Mouse (Mus musculus): ENCODE results near the gene Fam129b. TPM values are rescaled to one million over a fixed set of nuclear protein-coding genes. Genes with fewer than 3 reads are reported as not detected.

The Fam129b gene
- total and polyA plus RNA-seq, 3 experiments = 0.26 to 0.55 (median 0.50) TPM

DNA sequence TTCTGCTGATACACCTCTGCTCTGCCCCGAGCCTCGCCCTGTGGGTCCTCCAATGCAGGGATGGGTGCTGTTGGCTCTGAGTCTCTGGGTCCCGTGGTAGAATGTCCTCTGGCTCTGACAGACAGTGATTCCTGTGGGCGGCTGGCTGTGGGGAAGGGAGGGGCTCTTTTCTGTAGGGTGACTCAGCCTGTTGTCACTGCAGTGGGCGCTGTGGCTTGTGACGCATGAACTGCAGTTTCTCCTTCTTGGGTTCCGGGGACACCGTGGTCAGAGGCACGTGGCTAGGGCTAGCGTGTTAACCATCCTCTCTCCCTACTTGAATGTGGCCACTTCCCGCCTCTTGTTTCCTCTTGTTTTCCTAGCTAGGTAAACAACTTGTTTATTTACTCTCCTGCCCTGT lies 41.6 kb downstream of the Fam129b start:
- Histone ChIP-seq H3K9me3 (replicated peaks; ENCODE audit: low read length) (no peaks in the 10 kb centered on the region), H3K4me3 (replicated peaks in 1 of 3; ENCODE audit: low read depth in 2 of 3, low read length in 2 of 3, poor library complexity in 1 of 3) (no peak overlapping the region), H3K27ac (ENCODE audit: insufficient read depth, low read depth) (no peak overlapping the region), H3K27me3 (replicated peaks) (peaks cover 7% of the 10 kb centered on the region), H3K9ac (ENCODE audit: insufficient read depth, low read depth) (no peak overlapping the region), H3K79me2 (replicated peaks; ENCODE audit: control insufficient read depth, extremely low read depth, insufficient read depth, poor library complexity, severe bottlenecking) (no peaks in the 10 kb centered on the region), H3K36me3 (replicated peaks in 1 of 2; ENCODE audit: control insufficient read depth in 1 of 2, insufficient read depth in 1 of 2, low read length in 1 of 2) (no peaks in the 10 kb centered on the region), H3K4me1 (ENCODE audit: control insufficient read depth in 1 of 2, insufficient read depth in 2 of 2) (peaks cover 3 to 10% of the 10 kb centered on the region in 2 experiments; a peak in 2 of 4 replicates), H3K4me2 (ENCODE audit: insufficient read depth, low read depth, poor library complexity, severe bottlenecking) (no peak overlapping the region)
- TF ChIP-seq PAX5 (IDR thresholded peaks at IDR 0.05; ENCODE audit: low read length) = no peak
- TF ChIP-seq ETS1 (conservative IDR thresholded peaks at IDR 0.05; ENCODE audit: low read depth, low read length) = peak; percentile 48
- peak; percentile 74 for TF ChIP-seq BHLHE40 (IDR thresholded peaks at IDR 0.05; ENCODE audit: low read depth, low read length)
- peak; percentile 48 for DNase-seq (ENCODE audit: extremely low read depth)
- in situ Hi-C loops (cut with MboI; ENCODE audit: low pct_ligation_motif_present, low pct_unique_long_range_greater_than_20kb, low sequenced_read_pairs) (no loop called here), dilution Hi-C loops (cut with MboI; ENCODE audit: extremely low pct_ligation_motif_present, extremely low pct_unique_long_range_greater_than_20kb, low sequenced_read_pairs) (no loop called here)

DNA sequence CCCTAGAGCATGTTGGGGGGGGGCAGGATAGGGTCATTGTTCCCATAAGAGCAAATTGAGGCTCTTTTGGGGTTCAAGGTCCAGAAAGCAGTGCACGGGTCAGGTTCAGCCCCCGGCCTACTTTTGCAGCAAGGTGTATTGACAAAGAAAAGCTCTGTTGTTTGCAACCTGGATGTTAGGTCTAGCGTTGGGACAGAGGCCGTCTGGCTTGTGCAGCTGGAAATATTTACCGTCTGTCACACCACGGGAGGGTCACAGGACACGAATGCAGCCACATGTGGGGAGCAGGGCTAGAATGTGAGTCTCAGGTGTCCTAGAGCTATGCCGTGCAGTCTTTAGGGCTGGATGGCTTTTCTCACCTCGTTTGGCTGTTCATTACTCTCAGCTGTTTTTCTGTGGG lies 42.5 kb downstream of the Fam129b start:
- TF ChIP-seq USF1 (IDR thresholded peaks at IDR 0.05; ENCODE audit: low read depth, low read length) = no peak
- no peak for TF ChIP-seq MXI1 (IDR thresholded peaks at IDR 0.05; ENCODE audit: low read depth, low read length)
- TF ChIP-seq ZMIZ1 (IDR thresholded peaks at IDR 0.05; ENCODE audit: low read depth, low read length) = no peak
- TF ChIP-seq MAFK (IDR thresholded peaks at IDR 0.05; ENCODE audit: insufficient replicate concordance, low read length) = no peak
- no peak for TF ChIP-seq USF2 (conservative IDR thresholded peaks at IDR 0.05; ENCODE audit: low read depth, low read length)
- TF ChIP-seq NELFE (IDR thresholded peaks at IDR 0.05; ENCODE audit: low read depth, low read length) = no peak
- no peak overlapping the region for H3K9ac ChIP-seq (ENCODE audit: insufficient read depth, low read depth)
- peaks cover 3 to 10% of the 10 kb centered on the region in 2 experiments; a peak in 2 of 4 replicates for H3K4me1 ChIP-seq (ENCODE audit: control insufficient read depth in 1 of 2, insufficient read depth in 2 of 2)
- peaks cover 7% of the 10 kb centered on the region for H3K27me3 ChIP-seq (replicated peaks)
- no peak overlapping the region for H3K4me3 ChIP-seq (replicated peaks in 1 of 3; ENCODE audit: low read depth in 2 of 3, low read length in 2 of 3, poor library complexity in 1 of 3)
- H3K4me2 ChIP-seq (ENCODE audit: insufficient read depth, low read depth, poor library complexity, severe bottlenecking) = no peak overlapping the region
- no peak for DNase-seq (ENCODE audit: extremely low read depth)
- in situ Hi-C loops (cut with MboI; ENCODE audit: low pct_ligation_motif_present, low pct_unique_long_range_greater_than_20kb, low sequenced_read_pairs) = no loop called here
- H3K79me2 ChIP-seq (replicated peaks; ENCODE audit: control insufficient read depth, extremely low read depth, insufficient read depth, poor library complexity, severe bottlenecking) = no peaks in the 10 kb centered on the region
- no peaks in the 10 kb centered on the region for H3K36me3 ChIP-seq (replicated peaks in 1 of 2; ENCODE audit: control insufficient read depth in 1 of 2, insufficient read depth in 1 of 2, low read length in 1 of 2)
- H3K9me3 ChIP-seq (replicated peaks; ENCODE audit: low read length) = no peaks in the 10 kb centered on the region
- H3K27ac ChIP-seq (ENCODE audit: insufficient read depth, low read depth) = no peak overlapping the region
- dilution Hi-C loops (cut with MboI; ENCODE audit: extremely low pct_ligation_motif_present, extremely low pct_unique_long_range_greater_than_20kb, low sequenced_read_pairs) = no loop called here

DNA sequence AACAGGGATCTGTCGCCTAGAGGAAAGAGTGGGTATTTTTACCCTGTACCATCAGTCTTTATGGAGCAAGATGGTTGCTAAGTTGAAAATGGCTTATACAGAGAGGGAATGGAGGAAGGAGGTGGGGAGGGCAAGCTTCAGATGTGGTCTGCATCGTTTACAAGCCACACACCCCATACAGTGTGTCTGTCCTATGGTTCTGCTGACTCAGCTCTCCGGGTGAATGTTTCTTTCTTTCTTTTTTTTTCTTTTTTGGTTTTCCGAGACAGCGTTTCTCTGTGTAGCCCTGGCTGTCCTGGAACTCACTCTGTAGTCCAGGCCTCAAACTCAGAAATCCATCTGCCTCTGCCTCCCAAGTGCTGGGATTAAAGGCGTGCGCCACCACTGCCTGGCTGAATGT lies 45.3 kb downstream of the Fam129b start:
- Histone ChIP-seq H3K36me3 (replicated peaks in 1 of 2; ENCODE audit: control insufficient read depth in 1 of 2, insufficient read depth in 1 of 2, low read length in 1 of 2) (peaks cover 0 to 5% of the 10 kb centered on the region in 2 experiments), H3K4me1 (ENCODE audit: control insufficient read depth in 1 of 2, insufficient read depth in 2 of 2) (peaks cover 3 to 16% of the 10 kb centered on the region in 2 experiments; a peak in 2 of 4 replicates), H3K4me3 (replicated peaks in 1 of 3; ENCODE audit: low read depth in 2 of 3, low read length in 2 of 3, poor library complexity in 1 of 3) (no peak overlapping the region), H3K27ac (ENCODE audit: insufficient read depth, low read depth) (no peak overlapping the region), H3K4me2 (ENCODE audit: insufficient read depth, low read depth, poor library complexity, severe bottlenecking) (no peak overlapping the region), H3K9me3 (replicated peaks; ENCODE audit: low read length) (no peaks in the 10 kb centered on the region), H3K9ac (ENCODE audit: insufficient read depth, low read depth) (no peak overlapping the region), H3K27me3 (replicated peaks) (peaks cover 7% of the 10 kb centered on the region), H3K79me2 (replicated peaks; ENCODE audit: control insufficient read depth, extremely low read depth, insufficient read depth, poor library complexity, severe bottlenecking) (no peaks in the 10 kb centered on the region)
- TF ChIP-seq E2F4 (IDR thresholded peaks at IDR 0.05; ENCODE audit: insufficient replicate concordance, low read depth, low read length) (no peak), MAFK (IDR thresholded peaks at IDR 0.05; ENCODE audit: insufficient replicate concordance, low read length) (peak; percentile 68; the same call in 1 of the 2 replicates)
- no peak for DNase-seq (ENCODE audit: extremely low read depth)
- in situ Hi-C loops (cut with MboI; ENCODE audit: low pct_ligation_motif_present, low pct_unique_long_range_greater_than_20kb, low sequenced_read_pairs) = no loop called here
- dilution Hi-C loops (cut with MboI; ENCODE audit: extremely low pct_ligation_motif_present, extremely low pct_unique_long_range_greater_than_20kb, low sequenced_read_pairs) = no loop called here
